Mouse (Mus musculus) skeletal muscle tissue, adult 2 months (tissue): ENCODE data around the gene Ptgds.

Experiments
- DNase-seq: peaks from one replicate; pipeline ENCODE4 v3.0.0-alpha.2; 2012; ENCODE audit warnings: low read depth, low spot score

Ptgds gene

DNA sequence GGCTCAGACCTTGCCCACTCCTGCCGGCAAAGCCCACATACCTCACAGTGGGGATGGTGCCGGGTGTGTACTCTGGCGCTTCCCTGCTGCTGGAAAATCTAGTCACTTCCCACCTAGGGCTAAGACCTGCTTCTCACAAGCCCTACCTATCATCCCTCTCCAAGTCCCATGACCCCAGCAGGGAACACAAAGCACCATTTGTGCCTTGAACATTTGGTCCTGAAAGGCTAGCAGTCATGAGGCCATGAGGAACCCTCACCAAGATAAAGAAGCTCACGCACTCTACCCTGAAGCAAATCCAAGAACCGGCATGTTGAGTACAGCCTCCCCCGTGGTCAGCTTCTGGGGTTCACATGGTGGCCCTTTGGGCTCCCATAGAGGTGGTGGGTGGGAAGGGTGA, at the start of gene Ptgds:
Gene Ptgds, minus strand, starts transcription at position 78 of the 400 bp plus-strand sequence.
- DNase-seq: no peak

GRCm38 (mm10) chr2:25509912-25510311, 40.1 kb upstream of the Ptgds start:
- no peak for DNase-seq

- no peak for DNase-seq
Measured at GRCm38 (mm10) chr2:25506964-25507363, 37.1 kb upstream of the Ptgds start.

DNA sequence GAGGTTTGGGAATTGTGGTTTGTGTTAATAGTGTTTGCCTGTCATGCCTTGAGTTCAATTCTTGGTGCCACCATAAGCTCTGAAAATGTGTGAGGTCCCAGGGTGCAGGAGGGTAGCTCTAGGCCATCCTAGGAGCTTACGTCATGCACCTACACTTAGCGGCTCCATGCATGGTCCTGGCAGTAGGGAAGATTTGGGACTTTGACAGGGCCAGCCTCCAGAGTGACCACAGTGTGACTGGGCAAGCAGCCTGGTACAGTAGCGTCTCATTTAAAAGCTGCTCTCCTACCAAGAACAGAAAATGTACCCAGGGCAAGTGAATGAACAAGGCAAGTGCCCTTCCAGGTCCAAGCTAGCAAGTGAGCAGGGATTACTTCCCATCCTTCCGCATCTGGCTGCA, 36.0 kb upstream of the Ptgds start:
- DNase-seq: no peak

GRCm38 (mm10) chr2:25505000-25505399, 35.2 kb upstream of the Ptgds start:
- no peak for DNase-seq

- no peak for DNase-seq
Measured at GRCm38 (mm10) chr2:25504538-25504937, 34.7 kb upstream of the Ptgds start.

DNA sequence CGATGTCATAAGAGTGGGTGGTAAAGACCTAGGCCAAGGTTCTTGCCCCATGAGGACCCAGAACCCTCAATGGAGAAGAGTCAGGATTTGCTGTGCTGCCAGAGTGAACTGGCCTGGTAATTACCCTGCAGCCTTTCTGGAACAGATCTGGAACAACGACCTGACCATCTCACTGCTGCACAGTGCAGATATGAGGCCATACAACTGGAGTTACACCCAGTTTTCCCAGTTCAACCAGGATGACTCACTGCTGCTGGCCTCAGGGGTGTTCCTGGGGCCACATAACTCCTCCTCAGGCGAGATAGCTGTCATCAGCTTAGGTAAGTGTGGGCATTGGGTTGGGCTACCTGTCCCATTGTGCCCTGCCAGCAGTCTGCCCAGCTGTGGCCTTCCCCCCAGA, 32.9 kb upstream of the Ptgds start:
- no peak for DNase-seq

- DNase-seq: no peak
Measured at GRCm38 (mm10) chr2:25501593-25502486, 32.0 kb upstream of the Ptgds start, which contains the start of gene C8g. Gene C8g (minus strand): TSS chr2:25501719.

DNA sequence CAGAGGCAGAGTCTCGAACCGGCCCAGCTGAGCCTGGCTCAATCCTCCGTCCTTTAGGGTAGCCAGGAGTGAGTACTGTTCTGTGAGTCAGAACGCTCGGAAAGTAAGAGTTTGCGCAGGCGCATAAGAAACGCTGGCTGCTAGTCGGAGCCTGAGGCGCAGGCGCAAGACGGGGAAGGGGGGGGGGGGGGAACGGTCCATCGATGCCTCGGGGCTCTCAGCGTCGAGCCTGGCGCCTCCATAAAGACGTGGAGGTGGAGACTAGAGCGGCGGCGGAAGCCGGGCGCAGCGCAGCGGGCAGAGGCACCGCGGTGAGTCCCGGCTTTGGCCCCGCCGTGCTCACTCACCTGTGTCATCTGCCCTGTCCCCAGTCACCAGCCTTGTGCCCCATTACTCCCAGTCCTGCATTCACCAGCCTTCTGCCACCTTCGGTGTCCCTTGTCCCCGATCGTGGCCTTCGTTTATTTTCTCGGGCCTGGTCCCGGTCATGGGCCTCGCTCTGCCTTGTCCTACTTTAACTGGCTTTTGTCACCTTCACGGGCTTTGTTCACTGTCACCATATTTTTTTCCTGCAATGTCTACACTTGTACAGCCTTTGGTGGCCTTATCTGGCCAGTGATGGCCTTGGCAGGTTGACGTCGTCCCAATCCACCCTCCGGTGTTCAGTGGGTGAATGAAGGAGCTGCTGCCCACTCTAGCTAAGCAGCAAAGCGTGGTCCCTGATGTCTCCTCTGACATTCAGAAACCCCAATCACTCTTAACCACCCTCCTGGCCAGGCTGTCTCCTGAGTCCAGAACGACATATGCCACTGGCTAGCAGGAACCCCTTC, 30.9 kb upstream of the Ptgds start, which contains the start of gene Fbxw5:
Gene Fbxw5, plus strand, starts transcription at position 175 of the 830 bp plus-strand sequence.
- DNase-seq: peak; percentile 96

- DNase-seq: no peak
Measured at GRCm38 (mm10) chr2:25500071-25500575, 30.3 kb upstream of the Ptgds start.

- no peak for DNase-seq
Measured at GRCm38 (mm10) chr2:25498622-25499478, 29.0 kb upstream of the Ptgds start.

GRCm38 (mm10) chr2:25497846-25498575, 28.2 kb upstream of the Ptgds start:
- DNase-seq: no peak

GRCm38 (mm10) chr2:25496462-25496861, 26.6 kb upstream of the Ptgds start:
- no peak for DNase-seq

DNA sequence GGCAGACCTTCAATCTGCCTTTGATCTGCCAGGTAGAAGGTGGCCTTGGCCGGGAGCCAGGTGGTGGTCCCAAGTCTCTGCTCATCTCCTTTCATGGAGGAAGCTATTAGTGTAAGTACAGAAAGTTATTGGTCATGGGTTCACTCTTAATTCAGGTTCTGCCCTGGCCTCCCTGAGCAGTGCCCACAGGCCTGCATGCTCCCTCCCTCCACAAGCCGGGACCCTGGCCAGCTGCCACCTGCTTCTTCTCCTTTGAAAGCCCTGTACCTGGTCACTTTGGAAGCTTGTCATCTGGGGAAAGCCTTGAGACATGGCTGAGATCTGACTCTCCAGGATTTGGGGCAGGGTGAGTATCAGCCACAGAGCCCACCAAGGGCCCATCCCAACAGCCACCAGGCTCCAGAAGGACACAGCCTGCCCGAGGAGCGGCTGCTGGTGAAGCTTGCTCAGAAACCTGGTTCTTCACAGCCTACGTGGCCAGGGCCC, 23.7 kb upstream of the Ptgds start, which contains the start of gene Lcn12:
Gene Lcn12, minus strand, starts transcription at position 436 of the 486 bp plus-strand sequence.
- no peak for DNase-seq

DNA sequence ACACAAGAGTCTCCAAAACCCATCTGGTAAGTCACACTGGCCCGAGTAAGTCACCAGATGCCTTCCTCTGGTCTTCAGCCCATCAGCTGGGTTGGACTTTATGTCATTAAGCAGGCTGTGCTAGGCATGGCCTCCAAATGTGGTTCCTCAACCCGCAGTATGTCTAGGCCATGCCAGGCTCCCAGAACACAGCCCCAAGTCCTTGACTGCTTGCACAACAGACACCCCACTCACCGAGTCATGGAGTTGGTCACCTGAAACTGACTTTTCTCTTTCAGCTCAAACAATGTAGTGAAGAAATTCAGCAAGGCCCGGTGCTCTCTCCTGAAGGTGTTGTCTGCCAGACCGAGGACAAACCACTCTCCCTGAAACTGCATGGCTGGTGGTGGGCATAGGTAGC, 23.1 kb upstream of the Ptgds start:
- DNase-seq: no peak

- DNase-seq: no peak
Measured at GRCm38 (mm10) chr2:25488671-25489068, 18.8 kb upstream of the Ptgds start.

DNA sequence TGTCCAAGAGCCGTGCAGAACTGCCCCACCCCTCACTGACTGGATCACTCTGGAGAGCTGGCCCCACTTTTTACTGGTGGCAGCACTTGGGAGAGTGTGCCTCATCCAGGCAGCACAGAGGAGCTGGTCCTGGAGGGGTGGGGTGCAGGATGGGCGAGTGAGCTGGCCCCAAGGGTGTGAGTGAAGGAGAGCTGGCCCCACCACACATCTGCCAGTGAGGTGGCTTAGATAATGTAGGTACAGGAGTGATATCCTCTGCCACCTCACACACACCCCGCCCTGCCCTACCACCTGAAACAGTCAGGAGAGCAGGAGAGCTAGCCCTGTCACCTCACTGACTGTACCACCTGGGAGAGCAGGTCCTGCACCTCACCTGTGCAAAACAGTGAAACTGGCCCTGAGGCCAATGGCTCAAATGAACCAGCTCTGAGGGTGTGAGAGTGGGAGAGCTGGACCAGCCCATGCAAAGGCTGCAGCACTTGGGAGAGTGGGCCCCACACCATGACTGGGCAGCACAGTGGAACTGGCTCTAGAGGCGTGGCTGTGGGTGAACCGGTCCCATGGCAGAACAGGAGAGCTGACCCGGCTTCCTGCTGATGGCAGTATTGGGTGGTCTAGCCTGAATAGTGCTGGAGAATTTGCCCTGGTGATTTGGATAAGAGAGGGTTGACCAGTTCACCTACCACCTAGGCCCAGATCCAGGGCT, 18.3 kb upstream of the Ptgds start:
- no peak for DNase-seq

DNA sequence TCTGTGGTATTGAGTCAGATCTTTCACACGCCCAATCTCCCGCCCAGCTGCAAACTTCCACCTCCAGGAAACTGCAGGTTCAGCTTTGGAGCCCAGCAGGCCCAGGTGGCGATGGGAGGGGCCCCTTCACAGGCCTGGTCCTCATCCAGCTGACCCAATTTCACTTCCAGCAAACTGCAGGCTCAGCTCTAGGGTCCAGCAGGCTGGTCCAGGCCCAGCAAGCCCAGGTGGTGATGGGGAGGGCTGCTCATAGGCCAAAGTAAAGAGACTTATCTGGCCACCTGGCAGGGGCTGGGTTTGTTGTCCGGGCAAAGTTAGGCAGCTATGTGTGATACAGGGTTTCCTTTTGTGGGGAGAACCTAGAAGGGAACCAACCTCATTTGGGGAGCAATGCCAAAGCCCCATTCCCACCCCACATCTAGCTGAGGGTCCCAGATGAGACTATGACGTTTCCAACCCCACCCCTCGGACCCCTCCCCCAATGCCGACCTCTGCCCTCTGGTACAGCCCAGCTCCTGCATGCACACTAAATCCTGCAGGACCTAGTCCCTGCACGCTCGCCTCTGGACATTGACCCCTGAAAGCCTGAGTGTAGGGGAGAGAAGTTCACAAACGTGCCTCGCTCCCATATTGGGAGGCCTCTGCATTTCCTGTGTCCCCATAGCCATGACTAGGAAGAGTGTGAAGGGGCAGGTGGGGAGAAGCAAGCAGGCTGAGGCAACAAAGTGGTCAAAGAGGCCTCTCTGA, 15.2 kb upstream of the Ptgds start:
- DNase-seq: no peak

DNA sequence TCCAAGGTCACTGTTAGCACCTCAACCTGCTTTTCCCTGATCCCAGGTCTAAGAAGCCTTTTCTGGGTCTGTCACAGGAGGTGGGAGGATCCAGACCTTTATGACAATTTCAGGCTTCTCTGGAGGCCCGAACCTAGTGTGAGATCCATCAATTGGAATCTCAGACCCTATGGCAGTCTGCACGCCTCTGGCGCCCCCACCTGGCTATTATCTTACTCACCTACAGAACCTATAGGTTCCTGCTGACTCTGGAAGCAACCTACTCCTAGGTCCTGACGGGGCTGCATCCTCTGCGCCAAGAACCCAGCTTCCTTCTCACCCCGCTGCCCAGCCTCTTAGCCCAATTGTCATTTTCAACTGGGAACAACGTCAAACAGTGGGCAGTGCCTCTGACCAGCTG, 13.1 kb upstream of the Ptgds start:
- DNase-seq: no peak
